Mouse (Mus musculus) E14TG2a.4 (cell line): ENCODE results near the gene Olfr286.

Experiments
- CTCF ChIP-seq: conservative IDR thresholded peaks from 2 replicates; pipeline ENCODE4 v1.5.1; 2014; ENCODE audit warnings: low read length
- NANOG ChIP-seq: IDR thresholded peaks from 2 replicates; pipeline ENCODE4 v1.6.1; 2014; ENCODE audit warnings: borderline replicate concordance, low read length, mixed read lengths
- POU5F1 ChIP-seq: IDR thresholded peaks from 2 replicates; pipeline ENCODE4 v1.6.1; 2014; ENCODE audit warnings: low read length, borderline replicate concordance

GRCm38 (mm10) chr15:98256271-98256670 is 22.0 kb upstream of the Olfr286 start:
- TF ChIP-seq CTCF = no peak
- TF ChIP-seq NANOG = no peak
- TF ChIP-seq POU5F1 = no peak
